Mouse (Mus musculus) cortical plate, adult 2 months (tissue): ENCODE measurements at regions not wholly inside any gene's neighbourhood (a gene's known extent, or its start where the extent isn't known, plus 50 kb on each side); places are given as distances from the start of the nearest gene placed in this dataset.

Experiments
- CTCF ChIP-seq: fragments of 200-500 bp; IDR thresholded peaks from 2 replicates; pipeline ENCODE4 v1.5.1; 2011; ENCODE audit warnings: mild to moderate bottlenecking, control low read depth, low read length; ENCODE audit not compliant: insufficient read depth; ENCODE audit errors: extremely low read depth
- POLR2A ChIP-seq: fragments of 200-500 bp; IDR thresholded peaks from 2 replicates; pipeline ENCODE4 v1.6.1; 2011; ENCODE audit warnings: mild to moderate bottlenecking, low read length, control low read depth; ENCODE audit not compliant: insufficient read depth; ENCODE audit errors: extremely low read depth

- TF ChIP-seq CTCF (no peak), POLR2A (no peak)
Observed at GRCm38 (mm10) chr3:48887885-48888284, 869.2 kb downstream of the Pcdh18 start.
